Mouse (Mus musculus): ENCODE data around the gene Homer2. TPM values are rescaled to one million over a fixed set of nuclear protein-coding genes. Genes with fewer than 3 reads are reported as not detected.

The Homer2 gene
- polyA plus RNA-seq, 1 experiment from 2014 or later, result 19.5 TPM

DNA sequence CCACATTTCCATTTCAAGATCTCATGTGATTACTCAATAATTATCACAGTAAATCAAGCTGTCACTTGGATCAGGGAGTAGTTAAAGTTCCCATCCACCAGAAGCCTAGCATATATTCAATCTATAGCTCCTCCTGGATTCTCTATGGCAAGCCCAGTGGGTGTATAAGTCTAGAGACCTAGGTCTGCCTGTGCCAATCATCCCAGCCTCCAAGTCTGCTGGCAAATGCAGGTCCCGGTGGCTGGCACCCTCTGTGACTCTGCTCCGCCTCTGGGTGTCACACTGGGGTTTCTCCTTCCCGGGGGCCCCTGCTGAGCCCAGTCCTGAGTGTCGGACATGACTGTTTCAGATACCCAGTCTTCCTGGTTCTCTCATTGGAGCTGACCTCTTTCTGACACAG lies 84.5 kb downstream of the Homer2 start:
- Histone ChIP-seq H3K9me3 (ENCODE audit: control insufficient read depth, low read depth, low read length) (peaks cover 4% of the 10 kb centered on the region; the same call in 1 of the 2 replicates), H3K36me3 (ENCODE audit: control insufficient read depth, insufficient read depth, low read length) (no peaks in the 10 kb centered on the region), H3K4me1 (ENCODE audit: control insufficient read depth, insufficient read depth, low read length) (no peaks in the 10 kb centered on the region), H3K27ac (ENCODE audit: low read length) (no peak overlapping the region), H3K4me3 (ENCODE audit: low read depth, low read length) (no peak overlapping the region), H3K27me3 (ENCODE audit: control insufficient read depth, insufficient read depth, low read length) (no peaks in the 10 kb centered on the region), H3K4me2 (replicated peaks; ENCODE audit: low read depth, low read length) (no peak overlapping the region), H3K9ac (replicated peaks; ENCODE audit: low read depth, low read length) (no peak overlapping the region)
- no peak for ATAC-seq (ENCODE audit: insufficient number of reproducible peaks, insufficient read depth, low FRiP score, low read depth)
- WGBS, result 84% methylated on average over 4 of the region's 4 CpGs

GRCm38 (mm10) chr7:81615031-81615430 lies 92.3 kb downstream of the Homer2 start:
- H3K4me1 ChIP-seq (ENCODE audit: control insufficient read depth, insufficient read depth, low read length), result no peaks in the 10 kb centered on the region
- H3K9me3 ChIP-seq (ENCODE audit: control insufficient read depth, low read depth, low read length), result no peaks in the 10 kb centered on the region
- no peak for ATAC-seq (ENCODE audit: insufficient number of reproducible peaks, insufficient read depth, low FRiP score, low read depth)
- no peaks in the 10 kb centered on the region for H3K36me3 ChIP-seq (ENCODE audit: control insufficient read depth, insufficient read depth, low read length)
- H3K4me3 ChIP-seq (ENCODE audit: low read depth, low read length), result no peak overlapping the region
- H3K27ac ChIP-seq (ENCODE audit: low read length), result no peak overlapping the region
- no peak overlapping the region for H3K9ac ChIP-seq (replicated peaks; ENCODE audit: low read depth, low read length)
- WGBS, result 81% methylated on average over 9 of the region's 9 CpGs
- H3K27me3 ChIP-seq (ENCODE audit: control insufficient read depth, insufficient read depth, low read length), result no peaks in the 10 kb centered on the region
- no peak overlapping the region for H3K4me2 ChIP-seq (replicated peaks; ENCODE audit: low read depth, low read length)

GRCm38 (mm10) chr7:81612856-81613635 lies 94.3 kb downstream of the Homer2 start:
- H3K9ac ChIP-seq (replicated peaks; ENCODE audit: low read depth, low read length), result no peak overlapping the region
- no peaks in the 10 kb centered on the region for H3K4me1 ChIP-seq (ENCODE audit: control insufficient read depth, insufficient read depth, low read length)
- WGBS, result 82% methylated on average over 13 of the region's 13 CpGs
- H3K4me2 ChIP-seq (replicated peaks; ENCODE audit: low read depth, low read length), result no peak overlapping the region
- no peak overlapping the region for H3K4me3 ChIP-seq (ENCODE audit: low read depth, low read length)
- H3K27me3 ChIP-seq (ENCODE audit: control insufficient read depth, insufficient read depth, low read length), result no peaks in the 10 kb centered on the region
- no peaks in the 10 kb centered on the region for H3K36me3 ChIP-seq (ENCODE audit: control insufficient read depth, insufficient read depth, low read length)
- no peak overlapping the region for H3K27ac ChIP-seq (ENCODE audit: low read length)
- no peaks in the 10 kb centered on the region for H3K9me3 ChIP-seq (ENCODE audit: control insufficient read depth, low read depth, low read length)
- ATAC-seq (ENCODE audit: insufficient number of reproducible peaks, insufficient read depth, low FRiP score, low read depth), result no peak

DNA sequence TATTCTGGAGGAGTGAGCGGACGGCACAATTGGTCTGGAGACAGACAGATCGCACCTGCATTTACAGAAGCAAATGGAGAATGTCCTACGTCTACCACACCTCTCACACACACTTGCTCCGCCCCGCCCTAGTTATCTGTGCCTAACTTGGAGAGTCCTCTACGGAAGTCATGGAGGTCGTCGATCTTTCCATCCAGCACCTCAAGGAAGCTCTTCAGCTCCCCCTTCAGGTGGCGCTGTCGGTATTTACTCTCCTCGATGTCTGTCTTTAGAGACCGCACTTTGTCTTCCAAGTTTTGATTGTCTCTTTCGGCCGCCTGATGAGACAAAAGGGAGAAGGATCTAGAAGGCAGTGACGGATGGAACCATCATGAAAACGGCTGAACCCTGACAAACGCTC lies 97.2 kb downstream of the Homer2 start:
- H3K27ac ChIP-seq (ENCODE audit: low read length), result no peak overlapping the region
- H3K4me2 ChIP-seq (replicated peaks; ENCODE audit: low read depth, low read length), result no peak overlapping the region
- H3K36me3 ChIP-seq (ENCODE audit: control insufficient read depth, insufficient read depth, low read length), result no peaks in the 10 kb centered on the region
- no peak for ATAC-seq (ENCODE audit: insufficient number of reproducible peaks, insufficient read depth, low FRiP score, low read depth)
- no peak overlapping the region for H3K4me3 ChIP-seq (ENCODE audit: low read depth, low read length)
- no peak overlapping the region for H3K9ac ChIP-seq (replicated peaks; ENCODE audit: low read depth, low read length)
- H3K4me1 ChIP-seq (ENCODE audit: control insufficient read depth, insufficient read depth, low read length), result no peaks in the 10 kb centered on the region
- no peaks in the 10 kb centered on the region for H3K9me3 ChIP-seq (ENCODE audit: control insufficient read depth, low read depth, low read length)
- 63% methylated on average over 18 of the region's 18 CpGs for WGBS
- H3K27me3 ChIP-seq (ENCODE audit: control insufficient read depth, insufficient read depth, low read length), result no peaks in the 10 kb centered on the region

DNA sequence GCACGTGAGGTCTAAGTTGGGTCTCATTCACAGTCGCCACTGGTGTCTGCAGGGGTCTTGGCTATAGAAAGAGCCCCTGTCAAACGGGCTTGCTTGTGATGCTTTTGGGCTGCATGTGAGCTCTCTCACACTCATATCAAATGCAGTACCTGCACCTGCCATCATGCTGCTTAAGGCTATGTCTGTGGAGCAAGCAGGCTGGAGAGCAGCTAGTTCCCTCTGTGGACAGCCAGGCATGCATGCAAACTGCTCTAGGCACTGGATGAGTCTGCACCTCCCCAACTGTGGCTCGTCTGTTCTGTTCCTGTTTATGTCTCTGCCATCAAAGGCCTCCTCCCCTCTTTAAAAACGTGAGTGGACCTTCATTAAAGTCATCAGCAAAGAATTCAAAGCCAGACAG lies 100.9 kb downstream of the Homer2 start:
- no peaks in the 10 kb centered on the region for H3K27me3 ChIP-seq (ENCODE audit: control insufficient read depth, insufficient read depth, low read length)
- no peaks in the 10 kb centered on the region for H3K4me1 ChIP-seq (ENCODE audit: control insufficient read depth, insufficient read depth, low read length)
- H3K9ac ChIP-seq (replicated peaks; ENCODE audit: low read depth, low read length), result no peak overlapping the region
- WGBS, result 64% methylated on average over 5 of the region's 5 CpGs
- H3K9me3 ChIP-seq (ENCODE audit: control insufficient read depth, low read depth, low read length), result no peaks in the 10 kb centered on the region
- no peaks in the 10 kb centered on the region for H3K36me3 ChIP-seq (ENCODE audit: control insufficient read depth, insufficient read depth, low read length)
- no peak overlapping the region for H3K4me2 ChIP-seq (replicated peaks; ENCODE audit: low read depth, low read length)
- H3K27ac ChIP-seq (ENCODE audit: low read length), result no peak overlapping the region
- no peak overlapping the region for H3K4me3 ChIP-seq (ENCODE audit: low read depth, low read length)
- ATAC-seq (ENCODE audit: insufficient number of reproducible peaks, insufficient read depth, low FRiP score, low read depth), result no peak

DNA sequence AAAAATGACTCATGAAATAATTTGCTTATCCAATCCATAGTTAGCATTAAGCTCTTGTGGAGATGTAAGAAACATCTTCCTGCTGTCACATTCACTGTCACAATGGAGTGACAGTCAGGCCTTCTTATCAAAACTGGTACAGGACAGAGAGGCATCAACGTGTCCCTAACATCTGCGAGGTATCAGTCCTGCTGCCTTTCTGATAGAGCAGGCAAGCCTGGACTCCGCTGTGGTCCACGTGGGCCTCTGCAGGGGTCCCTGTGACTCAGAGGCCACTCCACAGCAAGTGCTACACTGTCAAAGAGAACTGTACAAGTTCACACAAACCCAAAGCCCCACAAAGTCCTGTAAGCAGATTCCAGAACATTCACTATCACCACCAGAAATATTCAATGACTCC lies 101.8 kb downstream of the Homer2 start:
- no peak overlapping the region for H3K4me3 ChIP-seq (ENCODE audit: low read depth, low read length)
- no peak overlapping the region for H3K4me2 ChIP-seq (replicated peaks; ENCODE audit: low read depth, low read length)
- no peaks in the 10 kb centered on the region for H3K4me1 ChIP-seq (ENCODE audit: control insufficient read depth, insufficient read depth, low read length)
- no peak for ATAC-seq (ENCODE audit: insufficient number of reproducible peaks, insufficient read depth, low FRiP score, low read depth)
- no peaks in the 10 kb centered on the region for H3K9me3 ChIP-seq (ENCODE audit: control insufficient read depth, low read depth, low read length)
- WGBS, result 74% methylated on average over 4 of the region's 4 CpGs
- H3K27me3 ChIP-seq (ENCODE audit: control insufficient read depth, insufficient read depth, low read length), result no peaks in the 10 kb centered on the region
- H3K9ac ChIP-seq (replicated peaks; ENCODE audit: low read depth, low read length), result no peak overlapping the region
- H3K36me3 ChIP-seq (ENCODE audit: control insufficient read depth, insufficient read depth, low read length), result no peaks in the 10 kb centered on the region
- no peak overlapping the region for H3K27ac ChIP-seq (ENCODE audit: low read length)

DNA sequence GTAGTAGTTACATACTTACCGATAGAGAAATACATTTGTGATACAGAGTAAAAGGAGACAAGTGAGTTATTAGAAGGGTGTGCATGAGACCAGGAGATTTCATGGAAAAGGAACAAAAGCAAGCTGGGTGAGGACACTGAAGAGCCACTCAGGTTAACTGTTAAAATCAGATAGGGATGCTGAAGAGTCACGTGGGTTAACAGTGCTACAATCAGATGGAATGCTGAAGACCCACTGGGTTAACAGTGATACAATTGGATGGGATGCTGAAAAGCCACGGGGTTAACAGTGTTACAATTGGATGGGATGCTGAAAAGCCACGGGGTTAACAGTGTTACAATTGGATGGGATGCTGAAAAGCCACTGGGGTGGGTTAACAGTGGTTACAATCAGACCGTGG lies 102.3 kb downstream of the Homer2 start:
- Histone ChIP-seq H3K4me3 (ENCODE audit: low read depth, low read length) (no peak overlapping the region), H3K36me3 (ENCODE audit: control insufficient read depth, insufficient read depth, low read length) (no peaks in the 10 kb centered on the region), H3K27ac (ENCODE audit: low read length) (no peak overlapping the region), H3K27me3 (ENCODE audit: control insufficient read depth, insufficient read depth, low read length) (no peaks in the 10 kb centered on the region), H3K9ac (replicated peaks; ENCODE audit: low read depth, low read length) (no peak overlapping the region), H3K4me1 (ENCODE audit: control insufficient read depth, insufficient read depth, low read length) (no peaks in the 10 kb centered on the region), H3K4me2 (replicated peaks; ENCODE audit: low read depth, low read length) (no peak overlapping the region), H3K9me3 (ENCODE audit: control insufficient read depth, low read depth, low read length) (no peaks in the 10 kb centered on the region)
- ATAC-seq (ENCODE audit: insufficient number of reproducible peaks, insufficient read depth, low FRiP score, low read depth), result no peak
- WGBS, result 84% methylated on average over 5 of the region's 5 CpGs

- no peak overlapping the region for H3K27ac ChIP-seq (ENCODE audit: low read length)
- peaks cover 15% of the 10 kb centered on the region; the same call in 1 of the 2 replicates for H3K36me3 ChIP-seq (ENCODE audit: control insufficient read depth, insufficient read depth, low read length)
- WGBS, result 50% methylated on average over 8 of the region's 8 CpGs
- no peak overlapping the region for H3K9ac ChIP-seq (replicated peaks; ENCODE audit: low read depth, low read length)
- no peaks in the 10 kb centered on the region for H3K27me3 ChIP-seq (ENCODE audit: control insufficient read depth, insufficient read depth, low read length)
- H3K9me3 ChIP-seq (ENCODE audit: control insufficient read depth, low read depth, low read length), result no peaks in the 10 kb centered on the region
- no peak overlapping the region for H3K4me2 ChIP-seq (replicated peaks; ENCODE audit: low read depth, low read length)
- H3K4me3 ChIP-seq (ENCODE audit: low read depth, low read length), result no peak overlapping the region
- no peaks in the 10 kb centered on the region for H3K4me1 ChIP-seq (ENCODE audit: control insufficient read depth, insufficient read depth, low read length)
- no peak for ATAC-seq (ENCODE audit: insufficient number of reproducible peaks, insufficient read depth, low FRiP score, low read depth)
These were observed 107.7 kb downstream of the Homer2 start for GRCm38 (mm10) chr7:81599379-81600280.

Data from stomach, embryonic 14.5 days (tissue).